Mouse (Mus musculus) thymus, adult 2 months (tissue): ENCODE data around the gene Gm20696.

Source experiments
- CTCF ChIP-seq: fragments of 200-500 bp; IDR thresholded peaks from 2 replicates; pipeline ENCODE4 v1.5.1; 2012; ENCODE audit warnings: mild to moderate bottlenecking, control low read depth, low read length, moderate library complexity, borderline replicate concordance; ENCODE audit not compliant: control insufficient read depth, poor library complexity, insufficient read depth; ENCODE audit errors: extremely low read depth
- POLR2A ChIP-seq: fragments of 200-500 bp; IDR thresholded peaks from 2 replicates; pipeline ENCODE4 v1.6.1; 2012; ENCODE audit warnings: mild to moderate bottlenecking, low read length, control low read depth, moderate library complexity; ENCODE audit not compliant: control insufficient read depth, poor library complexity, insufficient read depth; ENCODE audit errors: extremely low read depth

GRCm38 (mm10) chr6:99478873-99479650 lies 187.5 kb downstream of the Gm20696 start:
- TF ChIP-seq CTCF (no peak), POLR2A (no peak)
